Mouse (Mus musculus) E14TG2a.4 (cell line): ENCODE measurements around the gene Spred2.

Source experiments
- H3K27me3 ChIP-seq: 2 replicates; pipeline ENCODE4 v1.6.1; 2014; ENCODE audit warnings: low read length, control low read depth; ENCODE audit not compliant: insufficient read depth
- H3K36me3 ChIP-seq: 2 replicates; pipeline ENCODE4 v1.6.1; 2014; ENCODE audit warnings: low read length, control low read depth; ENCODE audit not compliant: insufficient read depth
- H3K4me1 ChIP-seq: replicated peaks from 2 replicates; pipeline ENCODE4 v1.6.1; 2014; ENCODE audit warnings: low read depth, low read length, control low read depth
- H3K4me3 ChIP-seq: replicated peaks from 2 replicates; pipeline ENCODE4 v1.5.1; 2014; ENCODE audit warnings: mild to moderate bottlenecking, low read length
- H3K9me3 ChIP-seq: 2 replicates; pipeline ENCODE4 v1.6.1; 2014; ENCODE audit warnings: low read length, control low read depth
- CTCF ChIP-seq: conservative IDR thresholded peaks from 2 replicates; pipeline ENCODE4 v1.5.1; 2014; ENCODE audit warnings: low read length
- NANOG ChIP-seq: IDR thresholded peaks from 2 replicates; pipeline ENCODE4 v1.6.1; 2014; ENCODE audit warnings: borderline replicate concordance, low read length, mixed read lengths
- POU5F1 ChIP-seq: IDR thresholded peaks from 2 replicates; pipeline ENCODE4 v1.6.1; 2014; ENCODE audit warnings: low read length, borderline replicate concordance

Gene Spred2

DNA sequence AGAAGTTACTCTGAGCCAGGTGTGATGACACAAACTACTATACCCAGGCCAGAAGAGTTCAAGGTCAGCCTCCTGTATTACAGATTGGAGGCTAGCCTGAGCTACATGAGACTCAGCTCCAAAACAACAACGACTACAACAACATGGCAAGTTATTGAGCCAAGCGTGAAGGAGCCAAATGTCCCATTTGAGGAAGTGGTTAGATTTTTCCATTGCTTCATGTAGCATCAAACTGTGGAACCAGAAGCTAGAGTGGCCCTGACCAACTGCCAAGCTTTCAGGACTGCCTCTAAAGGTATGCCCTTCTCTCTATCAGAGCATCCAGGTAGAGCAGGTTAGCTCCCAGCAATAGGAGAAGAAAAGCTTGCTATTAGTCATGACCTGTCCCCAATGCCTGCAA, 19.6 kb downstream of the Spred2 start:
- TF ChIP-seq CTCF (no peak), POU5F1 (no peak), NANOG (no peak)
- Histone ChIP-seq H3K4me1 (peaks cover 95% of the 10 kb centered on the region), H3K9me3 (no peaks in the 10 kb centered on the region), H3K27me3 (no peaks in the 10 kb centered on the region), H3K36me3 (peaks cover 94% of the 10 kb centered on the region), H3K4me3 (no peak overlapping the region)

DNA sequence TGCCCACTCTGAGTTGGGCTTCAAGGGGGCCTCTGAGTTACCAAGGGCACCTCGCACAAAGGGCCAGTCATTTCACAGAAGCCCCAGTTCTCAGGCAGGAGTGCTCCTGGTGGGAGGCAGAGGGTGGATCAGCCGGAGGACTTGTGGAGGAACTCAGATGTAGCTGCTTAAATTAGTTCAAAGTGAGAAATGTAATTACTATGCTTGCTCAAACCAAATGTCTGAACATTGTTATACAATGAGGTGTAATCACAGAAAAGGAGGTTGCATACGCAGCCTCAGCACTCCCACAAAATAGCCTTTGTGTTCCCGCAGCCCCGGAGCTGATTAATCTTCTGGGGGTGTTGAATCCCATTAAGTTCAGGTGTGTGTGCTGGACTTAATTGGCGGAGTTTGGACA, 20.5 kb downstream of the Spred2 start:
- H3K4me1 ChIP-seq, result peaks cover 95% of the 10 kb centered on the region
- H3K4me3 ChIP-seq, result no peak overlapping the region
- no peaks in the 10 kb centered on the region for H3K27me3 ChIP-seq
- peaks cover 92% of the 10 kb centered on the region for H3K36me3 ChIP-seq
- no peak for TF ChIP-seq POU5F1
- peak; percentile 11; the same call in 1 of the 2 replicates for TF ChIP-seq NANOG
- TF ChIP-seq CTCF, result no peak
- H3K9me3 ChIP-seq, result no peaks in the 10 kb centered on the region

DNA sequence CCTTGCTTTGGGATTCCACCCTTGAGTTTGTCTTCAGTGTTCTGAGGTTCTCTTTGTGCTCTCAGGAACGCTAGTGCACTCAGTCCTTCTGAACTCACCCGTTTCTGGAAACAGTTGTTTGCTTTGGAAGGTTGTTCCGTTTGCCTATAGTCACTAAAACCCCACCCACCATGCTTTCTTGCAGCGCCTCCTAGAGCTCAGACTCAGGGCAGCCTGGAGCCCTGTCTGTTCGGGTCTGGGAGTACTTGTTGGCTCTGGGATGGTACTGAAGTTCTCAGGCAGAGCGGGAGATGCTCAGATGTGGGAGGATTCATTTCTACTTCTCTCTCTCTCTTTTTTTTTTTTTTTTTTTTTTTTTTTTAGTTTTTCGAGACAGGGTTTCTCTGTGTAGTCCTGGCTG, 22.5 kb downstream of the Spred2 start:
- no peaks in the 10 kb centered on the region for H3K27me3 ChIP-seq
- TF ChIP-seq CTCF, result no peak; the same call in 1 of the 2 replicates
- TF ChIP-seq POU5F1, result no peak
- no peak for TF ChIP-seq NANOG
- H3K9me3 ChIP-seq, result no peaks in the 10 kb centered on the region
- H3K36me3 ChIP-seq, result peaks cover 81% of the 10 kb centered on the region
- peaks cover 95% of the 10 kb centered on the region for H3K4me1 ChIP-seq
- no peak overlapping the region for H3K4me3 ChIP-seq

DNA sequence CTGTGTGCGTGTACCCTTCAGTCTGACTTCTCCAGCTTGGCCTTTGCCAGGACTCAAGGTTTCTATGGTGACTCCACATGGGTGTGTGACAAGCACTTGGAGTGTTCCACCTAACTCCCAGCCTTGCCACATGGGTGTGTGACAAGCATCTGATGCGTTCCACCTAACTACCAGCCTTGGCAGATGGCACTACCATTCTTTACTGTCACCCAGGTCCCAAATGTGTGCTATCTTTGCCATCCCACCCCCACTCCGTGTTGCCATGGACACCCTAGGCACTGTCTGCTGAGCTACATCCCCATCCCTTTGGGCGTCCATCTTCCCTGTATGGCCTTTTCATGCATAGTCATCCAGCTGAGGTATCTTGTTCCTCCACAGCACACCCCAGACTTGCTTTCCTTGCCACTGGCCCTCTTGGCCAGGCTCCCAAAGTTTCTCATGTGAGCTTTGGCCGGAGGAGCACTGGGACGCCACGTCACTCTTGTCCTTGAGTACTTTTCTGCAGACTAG, 23.5 kb downstream of the Spred2 start:
- Histone ChIP-seq H3K27me3 (no peaks in the 10 kb centered on the region), H3K36me3 (peaks cover 77% of the 10 kb centered on the region), H3K4me3 (0 out of 2 replicates have a peak overlapping the region, but pooled peaks have one; percentile 37), H3K9me3 (no peaks in the 10 kb centered on the region), H3K4me1 (peaks cover 95% of the 10 kb centered on the region)
- TF ChIP-seq CTCF (no peak), NANOG (no peak), POU5F1 (no peak)

DNA sequence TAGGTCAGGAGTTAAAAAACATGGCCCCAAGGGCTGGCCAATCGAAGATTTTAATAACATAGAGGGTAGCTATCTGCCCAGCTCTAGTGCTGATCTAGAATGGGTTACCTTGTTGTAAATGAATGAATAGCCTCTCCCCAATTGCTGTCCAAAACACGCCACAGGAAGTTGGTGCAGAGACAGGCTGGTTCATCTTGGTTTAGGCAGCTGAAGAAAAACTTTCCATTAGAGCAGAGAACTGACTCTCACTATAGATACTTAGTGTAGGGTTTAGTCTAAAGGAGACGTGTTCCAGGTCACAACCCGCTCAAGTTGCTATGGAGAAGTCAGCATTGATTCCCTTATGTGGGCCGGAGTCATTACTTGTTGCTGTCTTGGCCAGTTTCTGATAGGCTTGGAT, 25.6 kb downstream of the Spred2 start:
- Histone ChIP-seq H3K27me3 (no peaks in the 10 kb centered on the region), H3K36me3 (peaks cover 78% of the 10 kb centered on the region), H3K9me3 (no peaks in the 10 kb centered on the region), H3K4me3 (peak overlapping the region; percentile 43; the same call in 1 of the 2 replicates), H3K4me1 (peaks cover 97% of the 10 kb centered on the region)
- no peak for TF ChIP-seq NANOG
- TF ChIP-seq POU5F1, result no peak
- no peak for TF ChIP-seq CTCF

DNA sequence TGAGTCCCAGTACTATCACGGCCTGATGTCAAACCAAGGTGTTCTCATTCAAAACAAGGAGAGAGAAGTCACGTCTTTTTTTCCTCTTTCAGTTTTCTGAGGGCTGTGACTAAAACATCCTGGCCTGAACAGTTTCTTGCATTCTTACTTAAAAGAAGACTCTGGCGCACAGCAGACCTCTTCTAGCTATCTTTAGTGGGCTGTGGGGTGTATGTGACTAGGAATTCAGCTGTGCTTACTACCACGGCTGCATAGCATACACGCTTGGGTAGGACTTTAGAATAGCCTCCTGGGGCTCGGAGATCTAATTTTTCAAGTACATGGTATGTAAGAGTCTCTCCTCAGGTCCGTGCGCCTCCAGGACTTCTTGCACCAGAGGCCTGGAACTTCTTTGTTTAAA, 26.0 kb downstream of the Spred2 start:
- Histone ChIP-seq H3K4me1 (peaks cover 97% of the 10 kb centered on the region), H3K4me3 (peak overlapping the region; percentile 43), H3K27me3 (no peaks in the 10 kb centered on the region), H3K9me3 (no peaks in the 10 kb centered on the region), H3K36me3 (peaks cover 78% of the 10 kb centered on the region)
- no peak for TF ChIP-seq POU5F1
- TF ChIP-seq CTCF, result no peak
- TF ChIP-seq NANOG, result no peak

DNA sequence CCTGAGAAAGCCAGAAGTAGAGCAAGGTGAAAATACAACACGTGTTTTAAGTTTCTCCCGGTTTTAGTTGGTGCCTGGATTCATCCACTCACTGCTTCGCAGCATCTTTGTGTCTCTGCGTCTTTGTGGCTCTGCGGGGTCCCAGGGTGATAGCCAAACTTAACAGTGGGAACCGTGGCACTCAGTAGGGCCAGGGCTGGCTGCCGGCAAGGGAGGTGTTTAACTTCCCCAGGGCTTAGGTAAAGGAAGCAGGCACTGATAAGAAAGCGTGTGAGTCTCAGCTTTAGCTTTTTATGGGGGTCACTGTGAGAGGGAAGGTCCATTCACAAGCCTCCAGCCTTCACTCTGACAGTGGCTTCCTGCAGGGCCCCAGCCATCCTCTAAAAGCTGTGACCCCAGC, 28.8 kb downstream of the Spred2 start:
- Histone ChIP-seq H3K27me3 (no peaks in the 10 kb centered on the region), H3K36me3 (peaks cover 71% of the 10 kb centered on the region)
- TF ChIP-seq CTCF, result no peak
- no peak for TF ChIP-seq NANOG
- no peak for TF ChIP-seq POU5F1

DNA sequence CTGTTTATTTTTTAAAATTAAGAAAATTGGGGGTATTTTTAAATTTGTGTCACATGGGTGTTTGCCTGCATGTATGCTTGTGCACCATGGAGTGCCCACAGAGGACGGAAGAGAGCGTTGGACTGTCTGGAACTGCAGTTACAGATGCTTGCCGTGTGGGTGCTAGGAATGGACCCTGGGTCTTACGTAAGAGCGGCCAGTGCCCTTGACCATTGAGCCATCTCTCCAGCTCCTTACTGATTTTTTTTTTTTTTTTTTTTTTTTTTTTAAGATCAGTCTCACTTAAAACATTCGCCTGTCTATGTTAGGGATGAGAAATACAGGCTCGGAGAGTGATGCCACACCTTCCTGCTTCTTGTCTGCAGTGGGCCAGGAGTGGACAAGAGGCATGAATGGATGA, 29.7 kb downstream of the Spred2 start:
- no peak overlapping the region for H3K4me3 ChIP-seq
- no peaks in the 10 kb centered on the region for H3K9me3 ChIP-seq
- H3K36me3 ChIP-seq, result peaks cover 61% of the 10 kb centered on the region
- H3K27me3 ChIP-seq, result no peaks in the 10 kb centered on the region
- H3K4me1 ChIP-seq, result peaks cover 97% of the 10 kb centered on the region
- no peak for TF ChIP-seq NANOG
- TF ChIP-seq CTCF, result no peak
- no peak for TF ChIP-seq POU5F1

More for the DNA sequence above, 28.8 kb downstream of the Spred2 start:
- H3K9me3 ChIP-seq, result no peaks in the 10 kb centered on the region
- H3K4me1 ChIP-seq, result peaks cover 97% of the 10 kb centered on the region
- H3K4me3 ChIP-seq, result no peak overlapping the region

DNA sequence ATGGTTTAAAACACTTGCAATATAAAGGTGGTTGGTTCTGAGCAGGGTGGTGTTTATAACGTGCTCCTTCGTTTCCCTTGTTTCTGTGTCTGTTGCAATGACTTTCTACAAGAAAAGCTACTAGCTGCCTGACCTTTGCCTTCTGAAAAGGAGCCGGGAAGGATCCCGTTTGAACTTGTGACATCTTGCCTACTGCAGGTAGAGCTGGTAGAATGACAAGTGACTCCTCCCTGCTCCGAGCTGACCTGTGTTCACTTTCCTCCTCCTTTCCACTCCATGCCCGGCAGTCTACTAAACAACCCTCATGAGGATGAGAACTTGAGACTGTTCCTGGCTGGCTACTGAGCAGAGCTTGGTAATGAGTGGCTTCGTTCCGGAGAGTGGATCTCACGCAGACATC, 30.9 kb downstream of the Spred2 start:
- H3K4me1 ChIP-seq, result peaks cover 97% of the 10 kb centered on the region
- TF ChIP-seq POU5F1, result no peak
- TF ChIP-seq CTCF, result no peak
- TF ChIP-seq NANOG, result no peak
- H3K27me3 ChIP-seq, result no peaks in the 10 kb centered on the region
- no peaks in the 10 kb centered on the region for H3K9me3 ChIP-seq
- peaks cover 63% of the 10 kb centered on the region for H3K36me3 ChIP-seq
- no peak overlapping the region for H3K4me3 ChIP-seq
